Mouse (Mus musculus) cortical plate, adult 2 months (tissue): ENCODE data around the gene Gpcpd1.

ENCODE experiments used
- CTCF ChIP-seq: fragments of 200-500 bp; IDR thresholded peaks from 2 replicates; pipeline ENCODE4 v1.5.1; 2011; ENCODE audit warnings: mild to moderate bottlenecking, control low read depth, low read length; ENCODE audit not compliant: insufficient read depth; ENCODE audit errors: extremely low read depth
- POLR2A ChIP-seq: fragments of 200-500 bp; IDR thresholded peaks from 2 replicates; pipeline ENCODE4 v1.6.1; 2011; ENCODE audit warnings: mild to moderate bottlenecking, low read length, control low read depth; ENCODE audit not compliant: insufficient read depth; ENCODE audit errors: extremely low read depth

GRCm38 (mm10) chr2:132511011-132511818 is 76.3 kb downstream of the Gpcpd1 start:
- TF ChIP-seq CTCF (no peak), POLR2A (no peak)
